8 mouse cellular contexts compared by ENCODE assay signal in the genomic region with DNA sequence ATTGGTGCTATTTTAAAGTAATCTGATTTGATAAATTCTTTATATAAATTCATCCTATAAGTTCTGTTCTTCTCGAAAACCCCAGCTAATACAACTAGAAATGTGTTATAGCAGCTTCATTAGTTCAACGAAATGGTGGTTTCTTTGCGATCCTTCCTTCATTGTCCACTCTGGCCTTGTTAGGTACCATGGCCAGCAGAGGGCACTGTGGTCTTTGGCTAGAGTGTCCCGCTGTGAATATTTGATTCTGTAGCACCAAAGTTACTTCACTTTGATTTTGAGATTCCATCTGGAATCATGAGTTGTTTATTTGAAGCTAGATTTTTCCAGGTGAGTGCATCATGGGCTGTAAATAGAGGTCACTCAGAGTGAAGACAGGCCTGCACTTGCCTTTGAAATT.
DNase-seq lines count a peak whose midpoint lies in the region; ATAC-seq and TF ChIP-seq lines count a peak whose summit lies in the region.

No protein-coding gene starts in this region.

- peak; percentile 28 for DNase-seq in heart, adult 8-10 months (ENCODE audit: low spot score)
- DNase-seq in heart, postnatal 25 days (ENCODE audit: low spot score) = no peak
- DNase-seq in adrenal gland, postnatal 4 days (ENCODE audit: low spot score in 2 of 2) = peak; percentile 27 to 45
- peak; percentile 76 for DNase-seq in gastrocnemius, adult 2 months
- peak; percentile 40 for DNase-seq in layer of hippocampus, adult 9-11 months
- DNase-seq in urinary bladder, postnatal 4 days (ENCODE audit: low spot score in 2 of 2) = peak; percentile 39 to 80

- intact Hi-C loops in heart, postnatal 25 days (cut with DNase I) = loop anchor here (5.0 kb wide), 1 partner anchor 414 kb away; no protein-coding TSS in a partner anchor
- intact Hi-C loops in gastrocnemius, adult 2 months (cut with DNase I) = loop anchor here (2.0 to 5.0 kb wide), 2 partner anchors 398 to 414 kb away; no protein-coding TSS in a partner anchor

- H3K4me2 ChIP-seq in neural tube, embryonic 12.5 days (replicated peaks) = no peak overlapping the region

- H3K4me1 ChIP-seq in E14TG2a.4 (replicated peaks; ENCODE audit: low read depth, low read length) = peaks cover 11% of the 10 kb centered on the region; the same call in 1 of the 2 replicates
- no peaks in the 10 kb centered on the region for H3K4me1 ChIP-seq in neural tube, embryonic 12.5 days

- H3K9me3 ChIP-seq in E14TG2a.4 (ENCODE audit: low read length) = no peaks in the 10 kb centered on the region
- no peaks in the 10 kb centered on the region for H3K9me3 ChIP-seq in neural tube, embryonic 12.5 days

- 0 out of 2 replicates have a peak, but pooled peaks have one; percentile 27 for ATAC-seq in neural tube, embryonic 12.5 days (ENCODE audit: low FRiP score, low read depth)

- H3K27me3 ChIP-seq in E14TG2a.4 (ENCODE audit: insufficient read depth, low read length) = no peaks in the 10 kb centered on the region
- no peaks in the 10 kb centered on the region for H3K27me3 ChIP-seq in neural tube, embryonic 12.5 days (replicated peaks)

- peak; percentile 64 for TF ChIP-seq CTCF in E14TG2a.4 (conservative IDR thresholded peaks at IDR 0.05; ENCODE audit: low read length)
- peak; percentile 77 for TF ChIP-seq CTCF in gastrocnemius, adult 2 months (IDR thresholded peaks at IDR 0.05)

- no peaks in the 10 kb centered on the region for H3K36me3 ChIP-seq in E14TG2a.4 (ENCODE audit: insufficient read depth, low read length)
- H3K36me3 ChIP-seq in neural tube, embryonic 12.5 days = no peaks in the 10 kb centered on the region

- H3K9ac ChIP-seq in neural tube, embryonic 12.5 days = no peak overlapping the region

- H3K4me3 ChIP-seq in E14TG2a.4 (replicated peaks; ENCODE audit: low read length) = no peak overlapping the region
- H3K4me3 ChIP-seq in gastrocnemius, adult 2 months = no peak overlapping the region
- H3K4me3 ChIP-seq in neural tube, embryonic 12.5 days = no peak overlapping the region

- no peak overlapping the region for H3K27ac ChIP-seq in gastrocnemius, adult 2 months
- no peak overlapping the region for H3K27ac ChIP-seq in neural tube, embryonic 12.5 days

- WGBS in neural tube, embryonic 12.5 days = 42% methylated on average over 4 of the region's 4 CpGs
